Mouse (Mus musculus): ENCODE data around the gene Gse1. TPM values are rescaled to one million over a fixed set of nuclear protein-coding genes. Genes with fewer than 3 reads are reported as not detected.

The Gse1 gene
- polyA plus RNA-seq, 1 experiment from 2014 or later = 6.9 TPM

DNA sequence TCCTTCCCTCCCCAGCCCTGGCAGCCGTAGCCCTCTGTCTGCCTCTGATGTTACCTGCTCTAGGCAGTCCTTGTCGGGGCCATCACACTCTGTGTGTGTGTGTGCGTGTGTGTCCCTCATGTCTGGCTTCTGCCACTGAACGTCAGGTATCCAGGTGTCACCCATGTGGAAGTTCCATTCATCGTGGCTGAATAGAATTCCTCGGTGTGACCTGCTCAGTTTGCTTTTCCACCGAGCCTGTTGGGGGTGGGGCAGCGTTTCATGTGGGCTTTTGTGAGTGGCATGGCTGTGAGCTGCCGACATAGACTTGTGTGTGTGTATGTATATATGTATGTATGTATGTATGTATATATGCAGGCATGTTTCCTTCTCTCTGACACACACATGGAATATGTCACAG lies 57.6 kb downstream of the Gse1 start:
- Histone ChIP-seq H3K27me3 (ENCODE audit: control insufficient read depth, insufficient read depth, low read length) (no peaks in the 10 kb centered on the region), H3K4me1 (ENCODE audit: control insufficient read depth, insufficient read depth, low read length) (peaks cover 66% of the 10 kb centered on the region), H3K9ac (ENCODE audit: low read length) (peak overlapping the region; percentile 47; the same call in 1 of the 2 replicates), H3K27ac (ENCODE audit: low read length) (peak overlapping the region; percentile 76), H3K4me2 (ENCODE audit: low read depth, low read length) (no peak overlapping the region), H3K36me3 (ENCODE audit: control insufficient read depth, insufficient read depth, low read length) (no peaks in the 10 kb centered on the region), H3K9me3 (replicated peaks; ENCODE audit: control insufficient read depth, low read length) (no peaks in the 10 kb centered on the region), H3K4me3 (replicated peaks; ENCODE audit: low read length) (no peak overlapping the region)
- ATAC-seq (ENCODE audit: insufficient read depth, low FRiP score) = no peak
- 51% methylated on average over 9 of the region's 9 CpGs for WGBS

DNA sequence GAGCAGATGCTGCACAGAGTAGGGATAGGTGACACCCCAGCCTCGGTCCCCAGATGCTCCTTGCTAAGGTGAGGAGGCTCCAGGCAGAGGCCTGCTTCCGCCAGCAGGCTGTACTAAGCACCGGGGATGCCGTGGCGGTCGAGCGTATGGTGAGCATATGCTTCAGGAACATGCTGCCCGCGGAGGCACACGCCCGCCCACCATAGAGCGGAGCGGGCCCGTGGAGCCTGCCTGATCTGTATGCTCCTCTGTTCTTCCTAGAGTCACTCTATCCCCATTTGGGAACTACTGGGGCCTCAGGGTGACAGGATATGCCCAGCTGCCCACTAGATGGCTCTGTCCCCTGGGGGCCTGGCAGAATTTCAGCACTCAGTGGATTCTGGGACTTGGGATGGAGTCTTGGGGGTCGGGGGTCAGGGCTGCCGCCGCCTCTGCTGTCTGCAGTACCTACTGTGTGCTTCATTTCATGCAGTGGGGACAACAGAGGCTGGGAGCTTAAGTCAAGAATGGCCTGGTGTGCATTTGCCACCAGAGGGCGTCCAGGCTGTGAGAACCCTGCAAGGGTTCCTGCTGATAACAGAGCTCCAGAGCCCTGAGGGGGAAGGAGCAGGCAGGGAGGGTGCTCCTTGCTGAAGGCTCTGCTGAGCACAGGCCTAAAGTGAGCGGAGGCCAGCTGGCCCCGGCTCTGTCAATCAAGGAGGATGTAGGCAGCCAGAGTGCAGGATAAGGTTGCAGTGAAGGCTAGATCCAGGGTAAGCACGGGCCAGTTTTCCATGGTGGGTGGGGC lies 60.1 kb downstream of the Gse1 start:
- Histone ChIP-seq H3K4me2 (ENCODE audit: low read depth, low read length) (no peak overlapping the region), H3K4me3 (replicated peaks; ENCODE audit: low read length) (no peak overlapping the region), H3K27ac (ENCODE audit: low read length) (no peak overlapping the region), H3K9me3 (replicated peaks; ENCODE audit: control insufficient read depth, low read length) (no peaks in the 10 kb centered on the region), H3K36me3 (ENCODE audit: control insufficient read depth, insufficient read depth, low read length) (no peaks in the 10 kb centered on the region), H3K27me3 (ENCODE audit: control insufficient read depth, insufficient read depth, low read length) (no peaks in the 10 kb centered on the region), H3K4me1 (ENCODE audit: control insufficient read depth, insufficient read depth, low read length) (peaks cover 65% of the 10 kb centered on the region), H3K9ac (ENCODE audit: low read length) (no peak overlapping the region)
- WGBS = 44% methylated on average over 21 of the region's 21 CpGs
- peak; percentile 12; the same call in 1 of the 2 replicates for ATAC-seq (ENCODE audit: insufficient read depth, low FRiP score)

DNA sequence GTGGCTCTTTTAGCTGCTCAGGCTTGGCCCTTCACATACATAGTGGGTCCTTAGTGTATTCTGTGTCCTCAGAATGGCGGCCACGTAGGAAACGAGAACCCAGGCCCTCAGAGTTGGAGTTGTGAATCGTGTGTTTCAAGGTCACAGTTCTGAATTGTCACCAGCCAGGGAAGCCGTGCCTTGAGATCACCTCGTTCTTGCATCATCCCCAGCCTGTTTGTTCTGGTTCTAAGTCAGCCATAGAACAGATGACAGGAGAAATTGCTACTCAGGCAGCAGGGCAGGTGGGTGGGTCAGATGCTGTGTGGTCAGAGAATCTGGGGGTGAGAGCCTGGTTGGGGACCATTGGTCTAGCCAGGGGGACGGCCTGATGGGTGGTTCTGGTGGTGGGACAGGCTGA lies 60.9 kb downstream of the Gse1 start:
- H3K9ac ChIP-seq (ENCODE audit: low read length) = no peak overlapping the region
- no peak overlapping the region for H3K4me2 ChIP-seq (ENCODE audit: low read depth, low read length)
- 81% methylated on average over 7 of the region's 7 CpGs for WGBS
- no peaks in the 10 kb centered on the region for H3K9me3 ChIP-seq (replicated peaks; ENCODE audit: control insufficient read depth, low read length)
- ATAC-seq (ENCODE audit: insufficient read depth, low FRiP score) = no peak
- H3K27ac ChIP-seq (ENCODE audit: low read length) = no peak overlapping the region
- no peak overlapping the region for H3K4me3 ChIP-seq (replicated peaks; ENCODE audit: low read length)
- no peaks in the 10 kb centered on the region for H3K27me3 ChIP-seq (ENCODE audit: control insufficient read depth, insufficient read depth, low read length)
- H3K36me3 ChIP-seq (ENCODE audit: control insufficient read depth, insufficient read depth, low read length) = no peaks in the 10 kb centered on the region
- H3K4me1 ChIP-seq (ENCODE audit: control insufficient read depth, insufficient read depth, low read length) = peaks cover 62% of the 10 kb centered on the region

- no peaks in the 10 kb centered on the region for H3K36me3 ChIP-seq (ENCODE audit: control insufficient read depth, insufficient read depth, low read length)
- no peaks in the 10 kb centered on the region for H3K27me3 ChIP-seq (ENCODE audit: control insufficient read depth, insufficient read depth, low read length)
- H3K4me3 ChIP-seq (replicated peaks; ENCODE audit: low read length) = no peak overlapping the region
- no peak overlapping the region for H3K27ac ChIP-seq (ENCODE audit: low read length)
- peaks cover 61% of the 10 kb centered on the region for H3K4me1 ChIP-seq (ENCODE audit: control insufficient read depth, insufficient read depth, low read length)
- ATAC-seq (ENCODE audit: insufficient read depth, low FRiP score) = no peak
- H3K9ac ChIP-seq (ENCODE audit: low read length) = peak overlapping the region; percentile 22; the same call in 1 of the 2 replicates
- H3K9me3 ChIP-seq (replicated peaks; ENCODE audit: control insufficient read depth, low read length) = no peaks in the 10 kb centered on the region
- WGBS = 37% methylated on average over 10 of the region's 10 CpGs
- H3K4me2 ChIP-seq (ENCODE audit: low read depth, low read length) = no peak overlapping the region
Observed at GRCm38 (mm10) chr8:120289698-120290181, 61.5 kb downstream of the Gse1 start.

GRCm38 (mm10) chr8:120290614-120291013 lies 62.4 kb downstream of the Gse1 start:
- H3K27ac ChIP-seq (ENCODE audit: low read length) = no peak overlapping the region
- no peak overlapping the region for H3K4me3 ChIP-seq (replicated peaks; ENCODE audit: low read length)
- peaks cover 61% of the 10 kb centered on the region for H3K4me1 ChIP-seq (ENCODE audit: control insufficient read depth, insufficient read depth, low read length)
- H3K27me3 ChIP-seq (ENCODE audit: control insufficient read depth, insufficient read depth, low read length) = no peaks in the 10 kb centered on the region
- H3K36me3 ChIP-seq (ENCODE audit: control insufficient read depth, insufficient read depth, low read length) = no peaks in the 10 kb centered on the region
- ATAC-seq (ENCODE audit: insufficient read depth, low FRiP score) = no peak
- no peaks in the 10 kb centered on the region for H3K9me3 ChIP-seq (replicated peaks; ENCODE audit: control insufficient read depth, low read length)
- H3K4me2 ChIP-seq (ENCODE audit: low read depth, low read length) = no peak overlapping the region
- no peak overlapping the region for H3K9ac ChIP-seq (ENCODE audit: low read length)
- 68% methylated on average over 15 of the region's 15 CpGs for WGBS

DNA sequence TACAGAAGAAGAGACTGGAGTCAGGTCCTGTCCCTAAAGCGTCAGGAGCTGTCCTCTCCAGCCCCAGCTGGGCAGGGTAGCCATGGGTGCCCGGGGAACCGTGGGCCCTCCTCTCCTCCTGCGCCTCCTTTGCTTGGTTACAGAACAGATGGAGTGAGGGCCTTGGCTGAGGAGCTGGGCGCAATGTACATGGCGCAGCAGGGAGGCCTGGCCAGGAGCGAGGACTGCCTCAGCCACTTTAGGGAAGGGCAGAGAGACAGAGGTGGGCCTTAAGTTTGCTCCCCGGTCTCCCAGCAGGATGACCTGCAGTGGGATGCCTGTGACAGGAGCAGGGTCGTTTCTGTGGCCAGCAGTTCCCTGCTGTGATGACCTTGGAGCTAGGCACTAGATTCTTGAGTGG lies 63.4 kb downstream of the Gse1 start:
- H3K4me1 ChIP-seq (ENCODE audit: control insufficient read depth, insufficient read depth, low read length) = peaks cover 64% of the 10 kb centered on the region
- no peak overlapping the region for H3K27ac ChIP-seq (ENCODE audit: low read length)
- WGBS = 87% methylated on average over 9 of the region's 9 CpGs
- H3K27me3 ChIP-seq (ENCODE audit: control insufficient read depth, insufficient read depth, low read length) = no peaks in the 10 kb centered on the region
- no peaks in the 10 kb centered on the region for H3K36me3 ChIP-seq (ENCODE audit: control insufficient read depth, insufficient read depth, low read length)
- no peak for ATAC-seq (ENCODE audit: insufficient read depth, low FRiP score)
- H3K4me2 ChIP-seq (ENCODE audit: low read depth, low read length) = no peak overlapping the region
- no peak overlapping the region for H3K9ac ChIP-seq (ENCODE audit: low read length)
- no peaks in the 10 kb centered on the region for H3K9me3 ChIP-seq (replicated peaks; ENCODE audit: control insufficient read depth, low read length)
- H3K4me3 ChIP-seq (replicated peaks; ENCODE audit: low read length) = no peak overlapping the region

- no peak overlapping the region for H3K4me2 ChIP-seq (ENCODE audit: low read depth, low read length)
- no peak overlapping the region for H3K4me3 ChIP-seq (replicated peaks; ENCODE audit: low read length)
- peak overlapping the region; percentile 38; the same call in 1 of the 2 replicates for H3K27ac ChIP-seq (ENCODE audit: low read length)
- H3K9me3 ChIP-seq (replicated peaks; ENCODE audit: control insufficient read depth, low read length) = no peaks in the 10 kb centered on the region
- WGBS = 62% methylated on average over 8 of the region's 8 CpGs
- H3K27me3 ChIP-seq (ENCODE audit: control insufficient read depth, insufficient read depth, low read length) = no peaks in the 10 kb centered on the region
- H3K4me1 ChIP-seq (ENCODE audit: control insufficient read depth, insufficient read depth, low read length) = peaks cover 68% of the 10 kb centered on the region
- ATAC-seq (ENCODE audit: insufficient read depth, low FRiP score) = no peak
- H3K9ac ChIP-seq (ENCODE audit: low read length) = no peak overlapping the region
- H3K36me3 ChIP-seq (ENCODE audit: control insufficient read depth, insufficient read depth, low read length) = no peaks in the 10 kb centered on the region
Observed at GRCm38 (mm10) chr8:120292316-120293107, 64.3 kb downstream of the Gse1 start.

GRCm38 (mm10) chr8:120293421-120294357 lies 65.4 kb downstream of the Gse1 start:
- no peaks in the 10 kb centered on the region for H3K27me3 ChIP-seq (ENCODE audit: control insufficient read depth, insufficient read depth, low read length)
- 58% methylated on average over 18 of the region's 18 CpGs for WGBS
- H3K36me3 ChIP-seq (ENCODE audit: control insufficient read depth, insufficient read depth, low read length) = no peaks in the 10 kb centered on the region
- H3K27ac ChIP-seq (ENCODE audit: low read length) = peak overlapping the region; percentile 38; the same call in 1 of the 2 replicates
- H3K4me1 ChIP-seq (ENCODE audit: control insufficient read depth, insufficient read depth, low read length) = peaks cover 67% of the 10 kb centered on the region
- H3K9ac ChIP-seq (ENCODE audit: low read length) = peak overlapping the region; percentile 38
- H3K9me3 ChIP-seq (replicated peaks; ENCODE audit: control insufficient read depth, low read length) = no peaks in the 10 kb centered on the region
- H3K4me3 ChIP-seq (replicated peaks; ENCODE audit: low read length) = no peak overlapping the region
- no peak; the same call in 1 of the 2 replicates for ATAC-seq (ENCODE audit: insufficient read depth, low FRiP score)
- H3K4me2 ChIP-seq (ENCODE audit: low read depth, low read length) = no peak overlapping the region

All from stomach, embryonic 16.5 days (tissue).